Mouse (Mus musculus) heart, adult 18-20 months (tissue): ENCODE results near the gene Gm17334. TPM values are rescaled to one million over a fixed set of nuclear protein-coding genes. Genes with fewer than 3 reads are reported as not detected.
A peak's percentile ranks its signal among the peaks of the same experiment; 100 is the strongest.

Experiments used
- DNase-seq, 2 experiments: peaks; one replicate each; pipeline ENCODE4 v3.0.0; 2021 to 2022; ENCODE audit warnings: mixed read lengths in 1 of 2
- microRNA-seq, 2 experiments: library from miRNA; unstranded; fragments of <30 nt; microRNA quantifications; one replicate each; pipeline ENCODE4 v1.2.0; 2022
- total RNA-seq, 2 experiments: library from RNA; stranded (reverse); gene quantifications; 2 replicates each; pipeline ENCODE4 v1.2.3; 2021

Gene Gm17334
- total RNA-seq, 2 experiments from 2014 or later, result 0.30 TPM; not detected in 1

DNA sequence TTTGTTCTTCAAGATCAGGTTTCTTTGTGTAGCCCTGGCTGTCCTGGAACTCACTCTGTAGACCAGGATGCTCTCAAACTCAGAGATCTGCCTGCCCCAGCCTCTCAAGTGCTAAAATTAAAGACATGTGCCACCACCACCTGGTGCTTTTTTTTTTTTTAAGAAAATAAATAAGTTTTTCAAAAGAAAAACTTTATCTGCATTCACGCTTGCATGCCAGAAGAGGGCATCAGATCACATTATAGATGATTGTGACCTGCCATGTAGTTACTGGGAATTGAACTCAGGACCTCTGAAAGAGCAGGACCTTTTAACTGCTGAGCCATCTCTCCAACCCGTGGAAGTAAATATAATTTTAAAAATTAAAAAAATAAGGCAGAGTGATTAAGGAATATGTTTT lies 27.7 kb downstream of the Gm17334 start:
- DNase-seq, result no peak

- DNase-seq, result peak; percentile 45 to 50
Measured at GRCm38 (mm10) chr11:53742353-53742752, 30.6 kb downstream of the Gm17334 start.

GRCm38 (mm10) chr11:53737573-53737946 lies 35.4 kb downstream of the Gm17334 start:
- DNase-seq, result peak; percentile 73 to 80

GRCm38 (mm10) chr11:53736771-53737572 lies 36.0 kb downstream of the Gm17334 start:
- peak; percentile 80 to 81 for DNase-seq

DNA sequence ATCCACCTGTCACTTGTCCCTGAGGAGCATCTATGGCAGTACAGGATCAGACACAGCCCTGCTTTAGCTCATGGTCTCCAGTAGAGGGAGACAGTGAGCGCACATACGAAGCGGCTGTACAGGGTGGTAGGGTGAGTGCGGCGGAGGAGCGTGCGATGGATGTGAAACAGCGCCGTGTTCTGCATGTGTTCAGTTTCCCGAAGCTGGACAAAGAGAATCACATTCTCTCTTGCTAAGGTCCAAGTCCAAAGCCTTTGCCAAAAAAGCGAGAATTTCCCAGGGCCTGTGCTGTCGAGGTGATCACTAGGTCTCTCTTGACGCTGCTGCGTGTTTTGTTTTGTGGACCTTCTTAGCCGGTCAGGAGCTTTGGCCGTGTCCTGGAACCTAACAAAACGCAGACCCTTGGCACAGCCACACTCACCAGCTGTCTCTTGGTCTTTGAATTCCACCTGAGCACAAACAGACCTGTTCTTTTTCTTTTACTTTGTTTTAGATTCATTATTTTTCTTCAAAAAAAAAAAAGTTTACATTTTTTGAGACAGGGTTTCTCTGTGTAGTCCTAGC lies 37.2 kb downstream of the Gm17334 start:
- DNase-seq, result peak; percentile 73 to 77

- DNase-seq, result no peak
Measured at GRCm38 (mm10) chr11:53734970-53735681, 37.9 kb downstream of the Gm17334 start.

- DNase-seq, result no peak
Measured at GRCm38 (mm10) chr11:53734431-53734830, 38.6 kb downstream of the Gm17334 start.

DNA sequence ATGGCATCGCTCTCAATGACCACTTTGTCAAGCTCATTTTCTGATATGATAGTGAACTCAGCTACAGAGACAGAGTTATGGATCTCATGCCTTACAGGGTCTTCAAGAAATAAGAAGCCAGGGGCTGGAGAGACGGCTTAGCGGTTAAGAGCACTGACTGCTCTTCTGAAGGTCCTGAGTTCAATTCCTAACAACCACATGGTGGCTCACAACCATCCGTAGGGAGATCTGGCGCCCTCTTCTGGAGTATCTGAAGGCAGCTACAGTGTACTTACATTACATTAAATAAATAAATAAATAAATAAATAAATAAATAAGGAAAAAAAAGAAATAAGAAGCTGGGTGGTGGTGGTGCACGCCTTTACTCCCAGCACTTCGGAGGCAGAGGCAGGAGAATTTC lies 39.2 kb downstream of the Gm17334 start:
- no peak for DNase-seq

DNA sequence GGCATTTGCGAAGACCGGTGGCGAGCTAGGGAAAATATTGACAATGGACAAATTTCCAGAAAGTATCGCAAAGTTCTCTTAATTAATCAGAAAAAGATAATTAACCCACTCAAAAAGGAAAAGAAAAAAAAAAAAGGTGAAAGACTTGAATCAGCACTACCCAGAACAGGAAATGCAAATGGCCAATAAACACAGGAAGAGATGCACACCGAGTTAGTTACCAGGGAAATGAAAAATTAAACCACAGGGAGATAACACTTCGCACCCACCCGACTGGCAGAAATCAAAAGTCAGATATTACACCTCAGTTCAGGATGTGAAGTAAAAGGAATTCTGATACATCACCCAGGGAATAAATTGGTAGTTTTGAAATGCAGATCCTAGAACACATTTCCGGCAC lies 40.7 kb downstream of the Gm17334 start:
- no peak for DNase-seq

DNA sequence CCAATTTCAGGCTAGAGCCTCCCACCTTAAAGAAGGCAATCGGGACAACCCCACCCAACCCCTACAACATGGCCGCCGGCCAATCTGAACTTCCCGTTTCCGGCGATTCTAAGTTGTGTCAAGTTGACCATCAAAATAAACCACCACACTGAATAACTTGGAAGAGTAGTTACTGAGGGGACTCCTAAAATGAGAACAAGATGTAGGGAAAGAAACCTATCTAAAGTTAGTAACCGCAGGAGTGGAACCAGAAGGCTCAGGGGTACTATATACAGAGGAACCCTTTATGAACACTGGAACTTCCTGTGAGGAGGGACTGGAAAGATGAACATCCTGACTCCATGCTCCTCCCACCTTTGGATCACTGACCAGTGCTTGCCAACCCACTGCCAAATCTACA lies 41.5 kb downstream of the Gm17334 start:
- no peak for DNase-seq

Small RNA genes within 50 kb of the gene (microRNA-seq; reads per million reads assigned to microRNA genes)
- 0.38 to 1.4 reads per million in 2 experiments for gene Mir7671

Other genes starting within 250 kb of the Gm17334 start
- gene Kif3a, start 205.8 kb downstream of the Gm17334 start, total RNA-seq, result 10 to 100 TPM in 1 of 2 experiments, 1 to 10 TPM in 1; 8.4 to 11.2 TPM
- gene Il4, start 154.5 kb downstream of the Gm17334 start, total RNA-seq, result not detected
- not detected for gene Il13, start 138.5 kb downstream of the Gm17334 start, total RNA-seq
- 1 to 10 TPM; 8.0 to 8.6 TPM for gene Rad50, start 65.9 kb downstream of the Gm17334 start, total RNA-seq
- gene Il5, start 52.4 kb downstream of the Gm17334 start, total RNA-seq, result not detected
- gene Irf1, start 3.2 kb downstream of the Gm17334 start, total RNA-seq, result 10 to 100 TPM; 18.7 to 23.9 TPM
- 1 to 10 TPM; 2.5 to 2.6 TPM for gene Gm12216, start 86.1 kb upstream of the Gm17334 start, total RNA-seq
- 10 to 100 TPM; 18.8 to 22.7 TPM for gene Slc22a5, start 118.5 kb upstream of the Gm17334 start, total RNA-seq
- 1 to 10 TPM; 1.0 to 1.7 TPM for gene Slc22a21, start 207.1 kb upstream of the Gm17334 start, total RNA-seq